8 mouse cellular contexts compared by ENCODE assay signal in the genomic region with DNA sequence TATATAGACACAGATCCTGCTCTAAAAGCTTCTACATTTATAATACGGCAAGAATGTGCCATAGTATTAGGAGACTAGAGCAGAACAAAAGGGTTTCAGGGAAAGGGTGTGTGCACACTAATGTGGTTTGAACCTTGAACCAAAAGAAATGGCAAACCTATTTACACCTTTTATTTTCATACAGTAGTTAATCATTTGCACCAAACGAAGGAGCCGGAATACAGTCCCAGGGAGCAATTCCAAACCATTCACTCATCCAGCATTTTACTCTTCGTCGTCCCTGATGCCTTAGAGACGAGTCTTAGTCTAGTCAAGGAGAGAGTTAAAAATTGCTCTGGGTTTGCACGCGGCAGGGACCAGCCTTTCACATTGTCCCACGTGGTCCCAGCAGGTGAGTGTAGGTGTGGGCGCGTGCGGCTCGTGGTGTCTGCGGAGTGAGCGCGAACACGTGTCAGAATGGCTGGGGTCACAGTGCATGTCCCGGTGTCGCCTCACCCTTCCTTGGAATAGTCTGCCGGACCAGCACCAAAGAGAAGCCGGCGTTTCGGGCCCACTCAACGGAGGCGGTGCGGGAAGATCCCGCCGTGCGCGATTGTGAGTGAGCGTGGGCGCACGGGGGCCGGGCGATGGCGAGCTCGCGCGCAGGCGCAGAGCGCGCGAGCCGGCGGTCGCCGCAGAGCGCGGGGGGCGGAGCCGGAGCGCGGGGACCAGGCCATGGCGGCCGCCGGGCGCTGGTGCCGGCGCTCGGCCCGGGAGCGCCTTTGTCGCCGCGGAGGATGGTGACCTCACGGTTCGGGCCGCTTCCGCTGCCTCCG. TPM values are rescaled to one million over a fixed set of nuclear protein-coding genes. Genes with fewer than 3 reads are reported as not detected.
DNase-seq lines count a peak whose midpoint lies in the region; ATAC-seq and TF ChIP-seq lines count a peak whose summit lies in the region.

A gene (plus strand): TSS at position 684 of the 815 bp plus-strand sequence.

- no peak for TF ChIP-seq CTCF in gastrocnemius, adult 2 months (IDR thresholded peaks at IDR 0.05)

- ATAC-seq in hindbrain, embryonic 16.5 days = peak; percentile 92

- under 1% methylated on average over 61 of the region's 70 CpGs for WGBS in hindbrain, embryonic 16.5 days

- intact Hi-C loops in gastrocnemius, adult 2 months (cut with DNase I) = no loop called here

- H3K4me2 ChIP-seq in hindbrain, embryonic 16.5 days (ENCODE audit: low read length) = peak within 1 kb of the TSS; percentile 85

- peak within 1 kb of the TSS; percentile 98 for H3K4me3 ChIP-seq in gastrocnemius, adult 2 months
- H3K4me3 ChIP-seq in hindbrain, embryonic 16.5 days (ENCODE audit: low read length) = peak within 1 kb of the TSS; percentile 99

- H3K27me3 ChIP-seq in hindbrain, embryonic 16.5 days (replicated peaks; ENCODE audit: control insufficient read depth, insufficient read depth, low read length) = no peaks in the 10 kb centered on the region

- peak within 1 kb of the TSS; percentile 98 for H3K9ac ChIP-seq in hindbrain, embryonic 16.5 days (ENCODE audit: low read depth, low read length)

- peaks cover 14% of the 10 kb centered on the region for H3K4me1 ChIP-seq in hindbrain, embryonic 16.5 days (ENCODE audit: control insufficient read depth, insufficient read depth, low read depth, low read length)

- peak; percentile 76 for DNase-seq in T-cell, adult 2 months (ENCODE audit: low spot score)
- DNase-seq in cerebellum, postnatal 4 days (ENCODE audit: low spot score in 2 of 2) = peak; percentile 32 to 77
- peak; percentile 86 for DNase-seq in gastrocnemius, adult 2 months
- peak; percentile 70 to 81 for DNase-seq in left cerebral cortex, adult 18-20 months (ENCODE audit: low spot score in 2 of 2)
- peak; percentile 80 to 86 for DNase-seq in lung, postnatal 4 days
- DNase-seq in right cerebral cortex, adult 2 months (ENCODE audit: low spot score in 2 of 2) = peak; percentile 78 to 86
- DNase-seq in urinary bladder, postnatal 4 days (ENCODE audit: low spot score in 2 of 2) = peak; percentile 68 to 70

- no peaks in the 10 kb centered on the region for H3K36me3 ChIP-seq in hindbrain, embryonic 16.5 days (ENCODE audit: control insufficient read depth, insufficient read depth, low read length)

- H3K27ac ChIP-seq in gastrocnemius, adult 2 months = peak within 1 kb of the TSS; percentile 93
- peak within 1 kb of the TSS; percentile 97 for H3K27ac ChIP-seq in hindbrain, embryonic 16.5 days (ENCODE audit: low read depth, low read length)

- H3K9me3 ChIP-seq in hindbrain, embryonic 16.5 days (ENCODE audit: control insufficient read depth, low read length) = no peaks in the 10 kb centered on the region

RNA-seq across cellular contexts. Expression of the gene that starts here (rescaled TPM):
- 1 to 10 TPM; 6.0 to 7.3 TPM for total RNA-seq in gastrocnemius, adult 2 months (2021)
- polyA plus RNA-seq in hindbrain, embryonic 16.5 days (2015; fragmentation: Nextera tagmentation; extraction: Ambion mirVana) = 96.2 and 102 TPM in 2 replicates
- total RNA-seq in left cerebral cortex, adult 18-20 months (2021) = 10 to 100 TPM; 92.1 to 93.9 TPM

Comparison
In these comparisons a context has a peak if more than half of its experiments do, and no peak if none do; other contexts are left out.
1. Peak in every context shown above with its lines: DNase-seq, ATAC-seq, H3K4me3 ChIP-seq and H3K27ac ChIP-seq.
2. RNA of the gene that starts here (total RNA-seq): 92.1 to 93.9 TPM in left cerebral cortex, adult 18-20 months; 6.0 to 7.3 TPM in gastrocnemius, adult 2 months; every median in the first group is over 10 times any median in the second.